In the genomic region with DNA sequence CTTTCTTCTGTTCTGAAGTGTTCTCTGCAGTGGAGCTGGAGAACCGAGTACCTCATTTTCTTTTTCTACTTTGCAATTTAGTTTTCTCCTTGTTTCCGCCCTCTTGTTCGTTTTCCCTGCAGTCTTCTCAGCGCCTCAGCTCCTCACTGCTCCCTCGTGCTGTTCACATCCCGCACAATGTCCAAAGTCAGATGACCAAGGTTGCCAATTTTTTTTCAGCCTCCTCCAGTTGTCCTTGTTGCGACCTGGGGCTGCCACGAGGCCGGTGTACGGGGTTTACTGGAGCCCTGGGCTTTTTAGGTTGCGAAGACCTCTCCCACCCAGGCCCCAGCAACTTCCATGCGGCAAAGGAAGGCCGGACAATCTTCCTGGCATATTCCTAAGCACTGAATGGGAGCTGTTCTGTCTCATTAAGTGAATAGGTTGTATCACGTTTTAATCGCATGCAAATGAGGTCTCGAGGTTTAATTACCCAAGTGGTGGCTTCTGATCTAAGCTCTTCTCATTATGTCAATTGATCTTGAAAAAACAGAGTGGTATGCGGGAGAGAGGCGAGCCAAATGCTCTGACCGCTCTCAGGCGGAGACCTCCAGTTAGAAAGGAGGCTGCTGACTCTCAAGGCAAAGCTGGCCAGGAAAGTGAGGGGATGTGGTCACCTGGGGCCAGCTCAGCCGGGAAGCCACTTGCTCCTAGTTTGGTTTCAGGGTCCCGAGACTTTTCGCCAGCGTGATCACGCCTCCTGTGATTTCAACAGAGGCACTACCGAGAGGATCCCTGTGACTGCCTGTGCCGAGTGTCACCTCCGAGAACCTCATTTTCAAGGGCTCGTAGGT, we compare ENCODE assay signal across 11 mouse cellular contexts. TPM values are rescaled to one million over a fixed set of nuclear protein-coding genes. Genes with fewer than 3 reads are reported as not detected.
DNase-seq lines count a peak whose midpoint lies in the region; ATAC-seq and TF ChIP-seq lines count a peak whose summit lies in the region.
"Had no signal": no experiment of that assay in that cellular context is flagged by ENCODE, and none has a peak within 500 bp of the region (broad histone marks: within the 10 kb centered on the region; RNA-seq: fewer than 3 reads in every experiment).

No protein-coding gene starts in this region.

- 46% methylated on average over 29 of the region's 29 CpGs for WGBS in heart, embryonic 14.5 days
- WGBS in forebrain, embryonic 10.5 days, result 55% methylated on average over 29 of the region's 29 CpGs
- WGBS in hindbrain, embryonic 14.5 days, result 42% methylated on average over 29 of the region's 29 CpGs
- WGBS in limb, embryonic 14.5 days, result 38% methylated on average over 29 of the region's 29 CpGs

- peaks cover 0 to 12% of the 10 kb centered on the region in 2 experiments; a peak in 2 of 4 replicates for H3K4me1 ChIP-seq in heart, embryonic 14.5 days (ENCODE audit: control insufficient read depth in 2 of 2, insufficient read depth in 2 of 2, low read length in 2 of 2)
- peaks cover 58% of the 10 kb centered on the region for H3K4me1 ChIP-seq in forebrain, embryonic 10.5 days
- H3K4me1 ChIP-seq in hindbrain, embryonic 14.5 days (replicated peaks; ENCODE audit: control insufficient read depth, insufficient read depth, low read length), result peaks cover 17% of the 10 kb centered on the region
- peaks cover 39% of the 10 kb centered on the region for H3K4me1 ChIP-seq in limb, embryonic 14.5 days (ENCODE audit: control insufficient read depth, insufficient read depth, low read length)

- H3K36me3 ChIP-seq in heart, embryonic 14.5 days (ENCODE audit: control insufficient read depth, insufficient read depth, low read length), result no peaks in the 10 kb centered on the region
- H3K36me3 ChIP-seq in forebrain, embryonic 10.5 days (replicated peaks), result no peaks in the 10 kb centered on the region
- no peaks in the 10 kb centered on the region for H3K36me3 ChIP-seq in hindbrain, embryonic 14.5 days (replicated peaks; ENCODE audit: control insufficient read depth, insufficient read depth)
- no peaks in the 10 kb centered on the region for H3K36me3 ChIP-seq in limb, embryonic 14.5 days (ENCODE audit: control insufficient read depth, insufficient read depth, low read length)

- H3K27ac ChIP-seq in heart, embryonic 14.5 days (replicated peaks in 1 of 2; ENCODE audit: control insufficient read depth in 1 of 2, insufficient read depth in 1 of 2, low read depth in 2 of 2, low read length in 2 of 2), result no peak overlapping the region
- H3K27ac ChIP-seq in forebrain, embryonic 10.5 days, result peak overlapping the region; percentile 83
- H3K27ac ChIP-seq in hindbrain, embryonic 14.5 days, result no peak overlapping the region
- H3K27ac ChIP-seq in limb, embryonic 14.5 days (replicated peaks; ENCODE audit: low read depth, low read length), result 0 out of 2 replicates have a peak overlapping the region, but pooled peaks have one; percentile 20

- peak overlapping the region; percentile 34 for H3K4me2 ChIP-seq in heart, embryonic 14.5 days (ENCODE audit: low read length)
- 0 out of 2 replicates have a peak overlapping the region, but pooled peaks have one; percentile 7 for H3K4me2 ChIP-seq in hindbrain, embryonic 14.5 days (replicated peaks)
- no peak overlapping the region for H3K4me2 ChIP-seq in limb, embryonic 14.5 days (replicated peaks; ENCODE audit: low read depth, low read length, severe bottlenecking)
- H3K4me2 ChIP-seq: liver, embryonic 11.5 days had no signal

- no peak for ATAC-seq in heart, embryonic 14.5 days (ENCODE audit: insufficient number of reproducible peaks, insufficient read depth, low FRiP score, low read depth)
- no peak for ATAC-seq in hindbrain, embryonic 14.5 days (ENCODE audit: low FRiP score)
- ATAC-seq in limb, embryonic 14.5 days (ENCODE audit: low FRiP score, low read depth), result no peak
- ATAC-seq: CD4-positive, CD25-positive, alpha-beta regulatory T cell, adult 4 months had no signal

- H3K9me3 ChIP-seq in heart, embryonic 14.5 days (ENCODE audit: control insufficient read depth, low read length), result no peaks in the 10 kb centered on the region
- H3K9me3 ChIP-seq in forebrain, embryonic 10.5 days, result peaks cover 8% of the 10 kb centered on the region; the same call in 1 of the 2 replicates
- H3K9me3 ChIP-seq in hindbrain, embryonic 14.5 days (ENCODE audit: control insufficient read depth, low read length), result peaks cover 7% of the 10 kb centered on the region; the same call in 1 of the 2 replicates
- H3K9me3 ChIP-seq in limb, embryonic 14.5 days (ENCODE audit: control insufficient read depth, low read length), result peaks cover 4% of the 10 kb centered on the region; the same call in 1 of the 2 replicates

- H3K4me3 ChIP-seq in heart, embryonic 14.5 days (ENCODE audit: control insufficient read depth in 1 of 2, insufficient read depth in 1 of 2, low read depth in 1 of 2, low read length in 2 of 2), result no peak overlapping the region
- no peak overlapping the region; the same call in 1 of the 2 replicates for H3K4me3 ChIP-seq in forebrain, embryonic 10.5 days
- no peak overlapping the region for H3K4me3 ChIP-seq in hindbrain, embryonic 14.5 days (replicated peaks; ENCODE audit: low read length)
- no peak overlapping the region for H3K4me3 ChIP-seq in limb, embryonic 14.5 days (replicated peaks; ENCODE audit: low read length)
- H3K4me3 ChIP-seq: erythroblast, embryonic 14.5 days had no signal

- TF ChIP-seq POLR2A in limb, embryonic 14.5 days (IDR thresholded peaks at IDR 0.05; ENCODE audit: borderline replicate concordance, extremely low read depth, insufficient read depth, insufficient read length), result no peak

- DNase-seq in heart, postnatal 4 days, result no peak
- peak; percentile 30 for DNase-seq in forebrain, embryonic 10.5 days (ENCODE audit: extremely low spot score, low spot score)
- peak; percentile 31 for DNase-seq in hindbrain, embryonic 14.5 days (ENCODE audit: low spot score)
- no peak for DNase-seq in limb, embryonic 14.5 days (ENCODE audit: low spot score)
- DNase-seq in spleen, adult 18-20 months, result no peak
- DNase-seq in urinary bladder, postnatal 4 days (ENCODE audit: low spot score in 2 of 2), result no peak
- DNase-seq in cerebellum, adult 9-10 months, result no peak

- H3K9ac ChIP-seq in heart, embryonic 14.5 days (ENCODE audit: low read length), result no peak overlapping the region
- no peak overlapping the region for H3K9ac ChIP-seq in hindbrain, embryonic 14.5 days
- H3K9ac ChIP-seq in limb, embryonic 14.5 days (ENCODE audit: low read depth, low read length, severe bottlenecking), result 0 out of 2 replicates have a peak overlapping the region, but pooled peaks have one; percentile 5

- H3K27me3 ChIP-seq in heart, embryonic 14.5 days (ENCODE audit: control insufficient read depth, insufficient read depth, low read length), result no peaks in the 10 kb centered on the region
- H3K27me3 ChIP-seq in forebrain, embryonic 10.5 days (ENCODE audit: poor library complexity, severe bottlenecking), result peaks cover 25% of the 10 kb centered on the region
- no peaks in the 10 kb centered on the region for H3K27me3 ChIP-seq in hindbrain, embryonic 14.5 days (ENCODE audit: control insufficient read depth, insufficient read depth, low read length)
- H3K27me3 ChIP-seq in limb, embryonic 14.5 days (ENCODE audit: control insufficient read depth, insufficient read depth, low read length), result no peaks in the 10 kb centered on the region

RNA-seq across cellular contexts. Expression of a gene that starts 54.6 kb away (rescaled TPM):
- polyA plus RNA-seq in heart, embryonic 14.5 days (2014; fragmentation: Nextera tagmentation; extraction: Ambion mirVana), result 42.1 and 50.7 TPM in 2 replicates
- 10 to 100 TPM; 53.5 to 56.8 TPM for total RNA-seq in heart, postnatal 4 days (2021)
- 72.6 and 72.7 TPM in 2 replicates for polyA plus RNA-seq in forebrain, embryonic 10.5 days (2016; fragmentation: Nextera tagmentation; extraction: Ambion mirVana)
- polyA plus RNA-seq in hindbrain, embryonic 14.5 days (2014; fragmentation: Nextera tagmentation; extraction: Ambion mirVana), result 19.3 and 26.0 TPM in 2 replicates
- polyA plus RNA-seq in limb, embryonic 14.5 days (2012; rRNA removed), result 385 and 686 TPM in 2 replicates
- 406 and 517 TPM in 2 replicates for polyA plus RNA-seq in limb, embryonic 14.5 days (2014; fragmentation: Nextera tagmentation; extraction: Ambion mirVana)
- polyA plus RNA-seq: CD4-positive, CD25-positive, alpha-beta regulatory T cell, adult 4 months; erythroblast, embryonic 14.5 days had no signal

Comparison
In these comparisons a context has a peak if more than half of its experiments do, and no peak if none do; other contexts are left out.
1. H3K27ac ChIP-seq: peak in forebrain, embryonic 10.5 days (single experiment) and limb, embryonic 14.5 days (single experiment); none in heart, embryonic 14.5 days (0 of 2) and hindbrain, embryonic 14.5 days (single experiment).
2. DNase-seq: peak in forebrain, embryonic 10.5 days (single experiment) and hindbrain, embryonic 14.5 days (single experiment); none in heart, postnatal 4 days (single experiment), limb, embryonic 14.5 days (single experiment), spleen, adult 18-20 months (0 of 2), urinary bladder, postnatal 4 days (0 of 2) and cerebellum, adult 9-10 months (single experiment).